Mouse (Mus musculus): ENCODE results near the gene Pcdh7. TPM values are rescaled to one million over a fixed set of nuclear protein-coding genes. Genes with fewer than 3 reads are reported as not detected.
"Not testable (repeated sequence)": the region's sequence is repeated elsewhere in the genome, so short reads cannot be mapped to it uniquely, and the experiment has no call there.

Pcdh7 gene
- 40.9 and 47.6 TPM in 2 replicates for polyA plus RNA-seq (2014; fragmentation: Nextera tagmentation; extraction: Ambion mirVana)

DNA sequence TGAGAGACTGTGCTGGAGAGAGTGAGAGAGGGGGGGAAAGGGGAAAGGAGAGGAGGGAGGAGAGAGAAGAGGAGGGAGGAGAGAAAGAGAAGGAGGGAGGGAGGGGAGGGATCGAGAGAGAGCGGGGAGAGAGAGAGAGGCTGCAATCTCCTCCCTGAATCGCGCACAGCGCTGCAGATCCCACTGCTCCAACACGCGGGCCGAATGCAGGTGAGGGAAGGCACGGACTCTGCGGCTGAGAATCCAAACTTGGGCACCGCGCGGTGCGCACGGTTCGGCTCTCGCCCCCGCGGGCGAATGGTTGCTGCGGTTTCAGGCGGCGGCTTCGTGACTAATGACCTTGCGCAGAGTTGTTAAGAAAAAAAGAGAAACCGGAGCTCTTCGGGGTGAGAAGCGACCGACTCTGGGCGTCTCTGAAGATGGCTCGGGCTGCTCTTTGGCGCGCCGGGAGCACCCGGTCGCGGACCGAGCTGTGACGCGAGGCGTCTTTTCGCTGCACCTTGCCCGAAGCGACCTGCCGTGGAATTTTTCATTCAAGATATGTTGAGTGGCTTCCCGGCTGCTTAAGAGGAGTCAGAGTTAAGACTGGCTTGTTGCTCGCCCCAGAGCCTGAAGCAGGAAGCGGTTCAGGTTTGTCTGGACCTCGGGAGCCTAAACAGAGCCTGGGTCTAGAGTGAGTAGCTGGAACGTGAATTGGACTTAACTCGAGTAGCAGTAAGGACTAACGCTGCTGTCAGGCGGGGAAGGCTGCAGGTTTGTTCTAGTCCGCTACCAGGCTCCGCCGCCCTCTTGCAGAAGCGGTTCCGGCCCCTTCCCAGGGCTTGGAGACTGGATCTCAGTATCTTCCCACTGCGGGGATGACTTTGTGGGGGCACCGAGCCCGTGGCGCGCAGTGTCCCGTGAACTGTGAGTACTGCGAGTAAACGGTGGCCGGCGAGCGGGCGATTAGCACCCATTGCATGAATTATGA, at the start of gene Pcdh7:
TSS of gene Pcdh7 (plus strand) at position 62 of the 970 bp plus-strand sequence.
- H3K27me3 ChIP-seq (ENCODE audit: control insufficient read depth, insufficient read depth, low read length) = peaks cover 11% of the 10 kb centered on the region; the same call in 1 of the 2 replicates
- H3K4me1 ChIP-seq (ENCODE audit: control insufficient read depth, insufficient read depth, low read length) = peaks cover 9% of the 10 kb centered on the region; the same call in 1 of the 2 replicates
- no peaks in the 10 kb centered on the region for H3K36me3 ChIP-seq (ENCODE audit: control insufficient read depth, insufficient read depth, low read length)
- H3K9ac ChIP-seq (replicated peaks; ENCODE audit: low read depth, low read length) = peak within 1 kb of the TSS; percentile 81
- ATAC-seq (ENCODE audit: low read depth) = peak; percentile 48
- H3K27ac ChIP-seq (ENCODE audit: low read depth, low read length) = peak within 1 kb of the TSS; percentile 88
- H3K9me3 ChIP-seq (ENCODE audit: control insufficient read depth, low read length) = no peaks in the 10 kb centered on the region
- peak within 1 kb of the TSS; percentile 73 for H3K4me3 ChIP-seq (ENCODE audit: low read depth, low read length)
- H3K4me2 ChIP-seq (ENCODE audit: low read depth, low read length) = peak within 1 kb of the TSS; percentile 69
- under 1% methylated on average over 70 of the region's 70 CpGs for WGBS

DNA sequence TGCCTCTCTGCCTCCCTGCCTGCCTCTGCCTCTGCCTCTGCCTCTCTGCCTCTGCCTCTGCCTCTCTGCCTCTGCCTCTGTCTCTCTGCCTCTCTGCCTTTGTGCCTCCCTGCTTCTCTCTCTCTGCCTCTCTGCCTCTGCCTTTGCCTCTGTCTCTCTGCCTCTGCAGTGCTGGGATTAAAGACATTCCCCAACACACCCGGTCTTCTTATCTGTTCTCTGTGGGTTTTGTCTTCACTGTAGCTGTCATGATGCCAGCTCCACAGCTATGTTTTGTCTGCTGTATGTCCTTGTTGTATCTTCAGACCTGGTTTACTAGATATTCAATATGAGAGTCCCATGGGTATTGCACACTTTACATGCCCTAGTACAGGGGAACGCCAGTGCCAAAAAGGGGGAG, 40.8 kb upstream of the Pcdh7 start:
- H3K4me3 ChIP-seq (ENCODE audit: low read depth, low read length); H3K9me3 ChIP-seq (ENCODE audit: control insufficient read depth, low read length); H3K9ac ChIP-seq (replicated peaks; ENCODE audit: low read depth, low read length); H3K4me1 ChIP-seq (ENCODE audit: control insufficient read depth, insufficient read depth, low read length); H3K36me3 ChIP-seq (ENCODE audit: control insufficient read depth, insufficient read depth, low read length); H3K27me3 ChIP-seq (ENCODE audit: control insufficient read depth, insufficient read depth, low read length); H3K27ac ChIP-seq (ENCODE audit: low read depth, low read length); H3K4me2 ChIP-seq (ENCODE audit: low read depth, low read length); ATAC-seq (ENCODE audit: low read depth): not testable (repeated sequence)
- 86% methylated on average over 2 of the region's 2 CpGs for WGBS

DNA sequence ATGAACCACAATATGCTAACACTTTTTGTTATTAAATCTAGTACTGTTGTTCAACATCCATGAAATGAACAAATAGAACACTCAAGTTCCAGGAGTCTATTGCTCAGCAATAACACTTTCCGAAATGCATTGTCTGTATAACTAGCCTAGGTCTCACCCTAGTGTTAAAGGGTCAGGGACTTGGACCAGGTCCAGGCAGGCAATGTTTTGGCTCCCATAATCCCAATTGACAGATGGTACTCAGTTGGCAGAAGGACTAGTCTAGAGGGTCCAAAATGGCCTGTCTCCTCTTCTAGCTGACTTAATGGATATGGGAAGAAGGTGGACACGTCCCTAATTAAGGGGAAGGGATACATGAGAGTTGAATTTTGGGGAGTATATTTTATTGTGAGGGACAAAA, 9.4 kb upstream of the Pcdh7 start:
- H3K27ac ChIP-seq (ENCODE audit: low read depth, low read length) = no peak overlapping the region
- no peak for ATAC-seq (ENCODE audit: low read depth)
- no peaks in the 10 kb centered on the region for H3K4me1 ChIP-seq (ENCODE audit: control insufficient read depth, insufficient read depth, low read length)
- H3K4me2 ChIP-seq (ENCODE audit: low read depth, low read length) = no peak overlapping the region
- no peaks in the 10 kb centered on the region for H3K27me3 ChIP-seq (ENCODE audit: control insufficient read depth, insufficient read depth, low read length)
- 86% methylated on average over 2 of the region's 2 CpGs for WGBS
- H3K4me3 ChIP-seq (ENCODE audit: low read depth, low read length) = no peak overlapping the region
- H3K36me3 ChIP-seq (ENCODE audit: control insufficient read depth, insufficient read depth, low read length) = no peaks in the 10 kb centered on the region
- no peaks in the 10 kb centered on the region for H3K9me3 ChIP-seq (ENCODE audit: control insufficient read depth, low read length)
- no peak overlapping the region for H3K9ac ChIP-seq (replicated peaks; ENCODE audit: low read depth, low read length)

DNA sequence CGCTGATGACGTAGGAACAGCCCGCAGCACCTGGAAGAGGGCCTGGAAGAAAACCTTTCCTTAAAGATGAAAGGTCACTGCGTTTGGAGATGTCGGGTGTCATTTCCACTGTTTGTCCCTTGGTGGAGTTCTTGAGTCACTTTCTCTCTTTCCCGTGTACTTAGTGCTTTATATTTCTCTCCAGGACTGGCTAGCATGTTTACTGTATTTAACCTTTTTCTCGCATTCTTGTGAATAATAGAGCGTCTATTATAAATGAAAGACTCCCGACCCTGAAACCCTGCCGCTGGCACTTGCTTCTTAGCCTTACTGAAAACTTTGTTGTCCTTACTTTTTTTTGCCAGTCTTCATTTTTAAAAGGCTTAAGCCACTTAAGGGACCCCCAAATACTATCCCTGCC, 3.8 kb upstream of the Pcdh7 start:
- no peaks in the 10 kb centered on the region for H3K9me3 ChIP-seq (ENCODE audit: control insufficient read depth, low read length)
- H3K9ac ChIP-seq (replicated peaks; ENCODE audit: low read depth, low read length) = no peak overlapping the region; the same call in 1 of the 2 replicates
- H3K27ac ChIP-seq (ENCODE audit: low read depth, low read length) = peak overlapping the region; percentile 88; the same call in 1 of the 2 replicates
- no peak for ATAC-seq (ENCODE audit: low read depth)
- H3K4me3 ChIP-seq (ENCODE audit: low read depth, low read length) = peak overlapping the region; percentile 73
- H3K27me3 ChIP-seq (ENCODE audit: control insufficient read depth, insufficient read depth, low read length) = 0 out of 2 replicates have a peak, but pooled peaks cover 2% of the 10 kb centered on the region
- no peaks in the 10 kb centered on the region for H3K36me3 ChIP-seq (ENCODE audit: control insufficient read depth, insufficient read depth, low read length)
- WGBS = 1% methylated on average over 10 of the region's 10 CpGs
- H3K4me2 ChIP-seq (ENCODE audit: low read depth, low read length) = peak overlapping the region; percentile 69
- H3K4me1 ChIP-seq (ENCODE audit: control insufficient read depth, insufficient read depth, low read length) = no peaks in the 10 kb centered on the region

DNA sequence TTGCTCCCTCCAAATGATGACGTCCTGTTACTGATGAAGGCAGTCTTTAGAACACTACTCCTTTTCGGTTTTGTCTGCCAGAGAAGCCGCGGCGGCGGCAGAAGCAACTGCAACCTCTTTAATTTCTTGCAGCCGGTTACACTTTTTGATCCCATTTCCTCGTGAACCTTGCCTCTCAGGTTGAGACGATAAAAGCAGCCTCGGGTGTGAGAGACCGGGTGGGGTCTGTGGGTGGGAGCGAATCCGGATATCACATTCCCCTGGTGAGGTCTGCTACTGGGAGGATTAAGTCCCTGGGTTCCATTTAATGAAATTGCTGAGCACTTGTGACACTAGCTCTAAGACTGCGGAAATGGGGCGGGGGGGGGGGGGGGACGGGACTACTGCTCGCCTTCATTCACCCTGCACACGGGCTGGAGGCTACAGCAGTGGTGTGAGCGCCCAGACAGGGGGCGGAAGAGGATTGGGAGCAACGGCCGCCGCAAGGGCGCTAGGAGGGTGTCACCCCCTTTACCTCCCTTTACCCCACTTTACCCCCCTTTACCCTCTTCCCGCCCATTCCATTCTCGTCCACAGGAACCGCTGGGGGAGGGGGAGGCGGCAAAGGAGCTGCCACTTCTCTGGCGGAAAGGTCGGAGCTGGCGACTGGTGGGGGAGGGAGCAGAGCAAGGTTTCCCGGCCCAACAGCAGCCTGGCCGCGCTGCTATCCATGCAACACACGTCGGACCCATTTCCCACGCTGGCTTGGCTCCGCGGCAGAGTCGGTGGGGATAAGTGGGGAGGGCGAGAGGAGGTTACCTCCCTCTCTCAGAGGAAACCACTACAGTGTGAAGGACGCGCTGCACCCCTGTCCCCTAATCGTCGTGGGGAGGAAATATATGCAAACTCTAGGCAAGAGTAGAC, 2.9 kb upstream of the Pcdh7 start:
- peak; percentile 68 for ATAC-seq (ENCODE audit: low read depth)
- WGBS = 1% methylated on average over 43 of the region's 45 CpGs
- H3K36me3 ChIP-seq (ENCODE audit: control insufficient read depth, insufficient read depth, low read length) = no peaks in the 10 kb centered on the region

DNA sequence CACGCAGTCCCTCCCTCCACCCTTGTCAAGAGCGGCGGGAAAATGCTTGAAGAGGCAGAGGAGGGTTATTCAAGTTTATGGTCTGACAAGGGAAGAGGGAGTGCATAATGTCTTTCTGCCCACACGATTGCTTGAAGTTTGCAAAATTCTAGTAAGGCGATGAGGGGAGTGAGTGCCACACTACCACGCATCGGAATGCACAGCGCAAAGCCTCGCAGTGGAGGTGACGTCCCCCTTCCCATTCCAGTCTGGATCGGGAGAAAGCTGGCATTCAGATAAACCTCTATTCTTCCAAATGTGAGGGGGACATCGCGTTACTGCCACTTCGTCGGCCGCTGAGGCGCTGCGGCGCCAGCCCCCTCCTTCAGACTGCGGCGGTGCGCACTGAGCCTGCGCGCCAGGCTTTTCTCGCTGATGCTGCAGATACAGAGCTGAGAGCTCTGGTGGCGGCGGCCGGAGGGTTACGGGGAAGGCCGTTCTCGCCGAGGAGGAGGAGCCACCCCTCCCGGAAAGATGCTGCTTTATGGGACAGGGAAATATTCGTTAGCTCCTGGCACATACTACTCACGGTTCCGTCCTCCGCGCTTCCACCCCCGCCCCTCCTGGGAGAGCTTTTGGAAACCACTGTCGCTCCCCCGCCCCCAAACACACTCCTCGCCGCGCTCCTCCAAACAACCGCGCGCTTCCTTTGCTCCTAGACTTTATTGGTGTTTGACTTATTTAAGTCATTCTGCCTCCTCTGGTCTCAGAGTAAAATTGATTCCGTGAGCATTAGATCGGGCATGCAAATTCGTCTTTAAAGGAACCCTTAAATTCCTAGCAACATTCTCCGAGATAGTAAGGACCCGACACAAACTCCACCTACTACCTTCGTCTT, 2.0 kb upstream of the Pcdh7 start:
- H3K27me3 ChIP-seq (ENCODE audit: control insufficient read depth, insufficient read depth, low read length) = peaks cover 10% of the 10 kb centered on the region; the same call in 1 of the 2 replicates
- peak overlapping the region; percentile 73 for H3K4me3 ChIP-seq (ENCODE audit: low read depth, low read length)
- H3K9me3 ChIP-seq (ENCODE audit: control insufficient read depth, low read length) = no peaks in the 10 kb centered on the region
- under 1% methylated on average over 53 of the region's 53 CpGs for WGBS
- peak overlapping the region; percentile 69 for H3K4me2 ChIP-seq (ENCODE audit: low read depth, low read length)
- peak overlapping the region; percentile 88 for H3K27ac ChIP-seq (ENCODE audit: low read depth, low read length)
- H3K36me3 ChIP-seq (ENCODE audit: control insufficient read depth, insufficient read depth, low read length) = no peaks in the 10 kb centered on the region
- peak overlapping the region; percentile 81 for H3K9ac ChIP-seq (replicated peaks; ENCODE audit: low read depth, low read length)
- ATAC-seq (ENCODE audit: low read depth) = peak; percentile 77
- peaks cover 6% of the 10 kb centered on the region; the same call in 1 of the 2 replicates for H3K4me1 ChIP-seq (ENCODE audit: control insufficient read depth, insufficient read depth, low read length)

More for the DNA sequence above, 2.9 kb upstream of the Pcdh7 start:
- Histone ChIP-seq H3K9ac (replicated peaks; ENCODE audit: low read depth, low read length) (peak overlapping the region; percentile 81), H3K27ac (ENCODE audit: low read depth, low read length) (peak overlapping the region; percentile 88), H3K4me2 (ENCODE audit: low read depth, low read length) (peak overlapping the region; percentile 69), H3K4me1 (ENCODE audit: control insufficient read depth, insufficient read depth, low read length) (no peaks in the 10 kb centered on the region), H3K27me3 (ENCODE audit: control insufficient read depth, insufficient read depth, low read length) (peaks cover 7% of the 10 kb centered on the region; the same call in 1 of the 2 replicates), H3K9me3 (ENCODE audit: control insufficient read depth, low read length) (no peaks in the 10 kb centered on the region), H3K4me3 (ENCODE audit: low read depth, low read length) (peak overlapping the region; percentile 73)

DNA sequence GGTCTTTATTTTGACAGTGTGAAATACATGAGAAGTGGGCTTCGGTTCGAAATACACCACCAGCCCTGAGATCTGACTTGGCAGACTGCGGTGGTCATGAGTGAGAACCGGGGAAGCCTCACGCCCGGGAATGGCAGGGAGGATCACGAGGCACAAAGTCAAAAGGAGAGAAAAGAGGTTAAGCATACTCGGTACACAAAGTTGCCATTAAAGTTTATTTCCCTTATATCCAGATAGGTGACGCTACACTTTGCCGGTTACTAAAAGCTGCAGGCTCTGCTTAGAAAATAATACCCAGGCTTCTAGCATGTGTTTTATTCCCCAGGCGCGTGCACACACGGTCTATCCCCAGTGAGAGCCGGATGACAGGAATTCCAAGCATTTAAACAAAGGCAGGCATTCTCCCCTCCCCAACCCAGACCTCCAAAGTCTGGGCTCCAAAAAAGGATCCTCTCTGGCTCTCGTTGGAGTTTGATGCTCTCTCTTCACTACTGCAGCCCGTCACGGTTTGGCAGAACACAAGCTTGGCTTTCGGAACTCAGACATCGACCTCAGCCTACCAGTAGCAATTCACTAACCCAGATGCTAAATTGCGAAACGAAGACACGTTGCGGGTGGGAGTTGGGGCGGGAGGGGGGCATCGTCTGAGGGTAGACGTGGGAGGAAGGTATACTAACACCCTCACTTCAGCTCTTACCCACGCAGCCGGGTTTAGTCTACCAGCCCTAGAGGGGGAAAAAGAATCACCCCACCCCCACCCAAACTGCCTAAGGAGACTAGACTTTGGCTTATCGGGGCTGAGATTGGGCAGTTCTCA, 1.1 kb upstream of the Pcdh7 start:
- H3K4me3 ChIP-seq (ENCODE audit: low read depth, low read length) = peak overlapping the region; percentile 73
- peak overlapping the region; percentile 81 for H3K9ac ChIP-seq (replicated peaks; ENCODE audit: low read depth, low read length)
- peaks cover 11% of the 10 kb centered on the region; the same call in 1 of the 2 replicates for H3K27me3 ChIP-seq (ENCODE audit: control insufficient read depth, insufficient read depth, low read length)
- ATAC-seq (ENCODE audit: low read depth) = no peak
- H3K36me3 ChIP-seq (ENCODE audit: control insufficient read depth, insufficient read depth, low read length) = no peaks in the 10 kb centered on the region
- peaks cover 6% of the 10 kb centered on the region; the same call in 1 of the 2 replicates for H3K4me1 ChIP-seq (ENCODE audit: control insufficient read depth, insufficient read depth, low read length)
- WGBS = under 1% methylated on average over 29 of the region's 29 CpGs
- peak overlapping the region; percentile 69 for H3K4me2 ChIP-seq (ENCODE audit: low read depth, low read length)
- no peaks in the 10 kb centered on the region for H3K9me3 ChIP-seq (ENCODE audit: control insufficient read depth, low read length)
- H3K27ac ChIP-seq (ENCODE audit: low read depth, low read length) = peak overlapping the region; percentile 88

Measured in neural tube, embryonic 14.5 days (tissue).